Mouse (Mus musculus) bone marrow macrophage, adult 2 months (primary cell): ENCODE measurements around the gene Disp1.

ENCODE experiments used
- CTCF ChIP-seq: IDR thresholded peaks from 2 replicates; pipeline ENCODE4 v1.5.1; 2012; ENCODE audit warnings: low read depth, mild to moderate bottlenecking, low read length, moderate library complexity
- POLR2A ChIP-seq: IDR thresholded peaks from 2 replicates; pipeline ENCODE4 v1.6.1; 2012; ENCODE audit warnings: mild to moderate bottlenecking, low read depth, low read length, borderline replicate concordance

DNA sequence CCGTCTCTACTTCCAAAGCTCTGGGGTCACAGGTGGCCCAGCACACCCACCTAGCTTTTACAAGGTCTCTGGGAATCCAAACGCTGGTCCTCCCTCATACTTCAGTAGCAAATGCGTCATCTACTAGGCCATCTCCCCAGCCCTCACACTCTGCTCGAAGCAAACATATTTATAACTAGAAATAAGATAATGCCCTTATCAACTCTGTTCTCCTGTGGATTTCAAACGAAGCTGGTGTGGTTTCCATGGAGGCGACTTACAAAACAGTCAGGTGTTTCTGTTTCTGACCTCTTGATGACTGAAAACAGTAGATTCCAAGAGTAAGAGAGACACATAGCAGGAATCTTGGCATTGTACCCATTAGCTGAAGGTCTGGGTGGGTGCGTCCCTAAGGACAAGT lies 6.1 kb upstream of the Disp1 start:
- TF ChIP-seq POLR2A (no peak), CTCF (no peak)
